Mouse (Mus musculus) heart, adult 2 months (tissue): ENCODE results near the gene Adcyap1.

Experiments
- EP300 ChIP-seq: fragments of 200-500 bp; IDR thresholded peaks from 2 replicates; pipeline ENCODE4 v1.6.1; 2011; ENCODE audit warnings: low read depth, low read length, control low read depth; ENCODE audit not compliant: insufficient read depth
- POLR2A ChIP-seq: fragments of 200-500 bp; IDR thresholded peaks from 2 replicates; pipeline ENCODE4 v1.6.1; 2011; ENCODE audit warnings: mild to moderate bottlenecking, low read depth, low read length, control low read depth; ENCODE audit not compliant: insufficient read depth

DNA sequence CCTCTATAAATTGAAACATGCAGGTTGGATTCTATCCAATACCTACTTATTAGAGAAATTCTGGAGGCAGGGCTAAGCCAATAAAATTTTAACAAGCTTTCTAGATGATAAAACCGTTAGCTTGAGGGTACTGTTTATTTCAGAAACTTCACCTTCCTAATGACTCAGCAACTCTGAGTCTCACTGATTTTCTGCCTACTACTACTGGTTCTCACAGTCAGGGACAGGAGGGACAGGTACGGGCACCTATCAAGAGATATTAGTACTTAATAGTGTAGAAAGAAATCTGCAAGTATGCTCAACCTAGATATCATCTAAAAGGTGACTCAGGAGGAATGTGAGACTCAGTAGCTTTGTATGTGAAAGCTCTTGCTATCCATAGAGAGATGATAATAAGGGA is 19.8 kb downstream of the Adcyap1 start:
- TF ChIP-seq POLR2A = no peak
- TF ChIP-seq EP300 = no peak
